Mouse (Mus musculus): ENCODE results near the gene B9d2. TPM values are rescaled to one million over a fixed set of nuclear protein-coding genes. Genes with fewer than 3 reads are reported as not detected.

Gene B9d2
- 10 to 100 TPM; 49.8 to 58.0 TPM for total RNA-seq (2023)

DNA sequence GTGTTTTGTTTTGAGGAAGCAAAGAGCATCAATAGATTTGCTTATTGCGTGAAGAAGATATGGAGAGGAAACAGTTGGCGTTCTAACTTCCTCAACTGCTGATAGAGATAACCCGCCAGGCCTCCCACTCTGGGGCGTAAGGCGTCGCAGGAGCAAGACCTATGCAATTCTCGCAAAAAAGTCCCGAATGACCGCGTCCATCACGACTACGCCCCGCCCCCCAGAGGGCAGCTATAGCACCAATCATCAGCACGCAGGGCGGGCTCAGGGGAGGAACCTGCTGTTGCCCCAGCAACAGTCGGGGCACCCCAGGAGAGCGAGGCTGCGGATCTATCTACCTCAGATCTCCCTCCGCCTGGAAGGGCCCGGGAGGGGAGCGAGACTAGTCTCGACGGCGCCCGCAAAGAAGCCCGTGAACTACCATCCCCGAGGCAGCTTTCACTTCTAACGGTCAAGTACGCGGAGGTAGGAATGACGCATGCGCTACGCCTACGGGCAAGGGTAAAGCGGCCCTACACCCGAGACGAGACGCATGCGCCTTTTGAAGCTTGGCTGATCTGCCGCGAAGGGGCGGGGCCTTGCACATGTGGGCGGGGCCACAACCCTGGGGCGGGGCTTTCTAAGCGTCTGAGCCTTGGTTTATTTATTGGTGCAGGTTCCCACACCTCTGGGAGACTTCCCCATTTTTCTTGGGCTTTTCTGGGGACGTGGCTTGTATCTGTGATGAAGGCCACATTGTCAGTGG, at the start of gene B9d2:
TSS of gene B9d2 (plus strand) at position 267 of the 745 bp plus-strand sequence.

DNA sequence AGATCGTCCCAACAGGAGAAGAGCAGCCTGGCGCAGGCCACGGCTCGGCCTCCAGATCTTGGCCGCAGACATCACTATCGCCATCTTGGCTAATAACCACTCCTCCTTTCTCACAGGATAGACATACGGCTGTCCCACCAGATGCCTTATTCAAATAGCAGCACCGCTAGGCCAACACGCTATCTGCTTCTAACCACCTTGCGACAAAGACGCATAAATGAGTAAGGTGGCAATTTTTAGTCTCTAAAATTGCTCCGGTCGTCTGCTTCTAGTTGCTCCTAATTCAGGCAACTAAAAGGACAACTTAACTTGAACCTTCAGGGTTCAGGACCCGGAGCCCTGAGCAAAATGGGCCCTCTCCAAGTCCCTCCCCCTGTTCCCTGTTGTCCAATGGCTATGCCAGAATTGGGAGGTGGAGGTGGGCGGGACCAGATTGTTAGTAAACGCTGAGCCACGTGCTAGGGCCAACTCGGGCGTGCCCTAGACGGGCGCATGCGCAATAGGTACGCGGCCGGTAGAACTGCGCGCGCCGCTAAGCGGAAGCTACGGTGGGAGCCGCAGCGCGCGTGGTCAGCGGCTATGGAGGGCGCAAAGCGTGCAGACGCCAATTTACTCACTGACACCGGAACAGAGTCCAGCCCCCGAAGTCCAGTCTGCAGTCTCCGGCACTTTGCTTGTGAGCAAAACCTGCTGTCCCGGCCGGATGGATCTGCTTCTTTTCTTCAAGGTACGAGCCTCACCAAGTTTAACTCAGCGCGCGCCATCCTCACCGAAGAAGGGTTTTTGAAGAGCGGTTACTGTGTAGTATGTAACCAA, 21.7 kb upstream of the B9d2 start, which contains the start of the genes Bckdha and Exosc5:
TSS of gene Bckdha (minus strand) at position 325 of the 816 bp plus-strand sequence.
TSS of gene Exosc5 (plus strand) at position 508 of the 816 bp plus-strand sequence.

DNA sequence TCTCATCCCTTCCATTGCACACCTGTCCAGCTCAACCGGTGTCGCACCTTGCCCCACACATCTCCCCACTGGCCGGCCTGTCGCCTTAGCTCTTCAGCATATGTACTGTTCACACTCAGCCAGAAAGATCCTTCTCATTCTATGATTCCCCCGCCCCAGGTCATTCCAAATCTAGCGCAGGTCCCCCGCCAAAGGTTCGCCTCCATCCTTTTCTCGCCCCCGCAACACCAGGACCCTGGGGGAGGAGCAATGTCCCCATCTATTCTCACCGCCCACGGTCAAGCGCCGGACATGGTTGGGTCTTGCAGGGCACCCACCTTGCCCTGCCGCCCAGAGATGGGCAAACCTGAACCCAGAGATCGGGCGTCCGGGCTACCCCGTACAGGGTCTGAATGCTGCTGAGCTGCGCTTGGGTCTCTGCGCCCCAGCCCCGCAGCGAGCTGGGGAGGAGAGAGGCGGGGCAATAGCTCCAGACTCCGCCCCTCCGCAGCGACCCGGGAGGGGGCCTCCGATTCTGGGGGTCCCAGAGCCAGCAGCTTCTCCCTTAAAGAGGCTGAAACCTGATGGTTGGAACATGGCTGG, 5.8 kb upstream of the B9d2 start, which contains the start of gene Tmem91:
TSS of gene Tmem91 (minus strand) at position 448 of the 582 bp plus-strand sequence.

DNA sequence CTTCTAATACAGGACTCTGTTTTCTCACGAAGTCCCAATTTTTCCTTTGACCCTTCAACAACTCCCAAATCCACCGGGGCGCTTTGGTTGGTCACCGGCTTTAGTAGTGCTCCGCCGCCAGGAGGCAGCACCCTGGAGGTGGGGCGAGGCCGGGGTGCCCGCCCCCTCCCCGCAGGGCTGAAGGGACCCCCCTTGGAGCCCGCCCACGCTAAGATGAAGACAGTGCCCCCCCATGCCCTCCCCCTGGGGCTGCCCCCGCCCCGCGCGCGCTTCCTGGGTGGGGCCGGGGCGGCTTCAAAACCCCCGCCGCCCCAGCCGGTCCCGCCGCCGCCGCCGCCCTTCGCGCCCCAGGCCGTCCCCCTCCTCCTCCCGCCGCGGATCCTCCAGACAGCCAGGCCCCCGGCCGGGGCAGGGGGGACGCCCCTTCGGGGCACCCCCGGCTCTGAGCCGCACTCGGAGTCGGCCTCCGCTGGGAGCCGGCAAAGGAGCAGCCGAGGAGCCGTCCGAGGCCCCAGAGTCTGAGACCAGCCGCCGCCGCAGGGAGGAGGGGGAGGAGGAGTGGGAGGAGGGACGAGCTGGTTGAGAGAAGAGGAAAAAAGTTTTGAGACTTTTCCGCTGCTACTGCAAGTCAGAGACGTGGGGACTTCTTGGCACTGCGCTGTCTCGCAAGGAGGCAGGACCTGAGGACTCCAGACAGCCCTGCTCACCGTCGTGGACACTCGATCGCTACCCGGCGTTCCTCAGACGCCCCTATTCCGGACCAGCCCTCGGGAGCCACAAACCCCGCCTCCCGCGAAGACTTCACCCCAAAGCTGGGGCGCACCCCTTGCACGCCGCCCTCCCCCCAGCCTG, 6.3 kb downstream of the B9d2 start, which contains the start of gene Tgfb1:
TSS of gene Tgfb1 (plus strand) at position 323 of the 852 bp plus-strand sequence.

DNA sequence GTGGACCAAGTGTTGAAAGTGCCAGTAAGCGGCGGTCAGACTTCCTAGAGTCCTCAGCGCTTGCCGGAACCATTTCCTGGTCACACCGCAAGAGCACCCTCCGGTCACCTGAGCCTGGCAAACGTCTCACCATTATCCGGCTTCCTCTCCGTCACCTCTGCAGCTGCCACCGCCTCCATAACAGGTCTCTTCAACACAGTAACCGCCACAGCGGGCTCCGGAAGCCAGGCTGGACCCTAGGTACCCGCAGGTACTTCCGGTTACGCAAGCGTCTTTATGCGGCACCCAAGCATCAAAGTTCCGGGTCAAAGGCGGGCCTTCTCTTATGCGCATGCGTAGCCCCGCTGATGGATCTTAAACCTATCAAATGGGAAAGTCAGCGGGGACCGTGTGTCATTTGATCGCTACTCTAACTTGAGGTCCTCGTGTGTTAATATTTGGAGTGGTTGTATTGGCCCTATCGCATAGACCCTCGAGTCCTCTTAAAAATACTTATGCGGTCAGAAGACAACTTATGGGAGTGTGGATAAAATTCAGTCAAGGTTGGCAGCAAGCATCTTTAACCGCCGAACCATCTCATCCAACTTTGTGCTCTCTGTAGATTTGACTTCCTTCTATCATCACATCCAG, 38.3 kb downstream of the B9d2 start, which contains the start of gene Ccdc97:
TSS of gene Ccdc97 (minus strand) at position 301 of the 630 bp plus-strand sequence.

Other genes with a start within 250 kb of the B9d2 start
- 100 to 1,000 TPM; 337 to 343 TPM for gene Ceacam1, start 203.2 kb upstream of the B9d2 start, total RNA-seq (2023)
- gene Ceacam2, start 140.9 kb upstream of the B9d2 start, total RNA-seq (2023), result 10 to 100 TPM; 26.7 to 44.0 TPM
- not detected for gene Erich4, start 64.9 kb upstream of the B9d2 start, total RNA-seq (2023)
- 10 to 100 TPM; 40.2 to 41.1 TPM for gene Dmac2, start 61.4 kb upstream of the B9d2 start, total RNA-seq (2023)
- 10 to 100 TPM; 26.8 to 28.9 TPM for gene B3gnt8, start 54.1 kb upstream of the B9d2 start, total RNA-seq (2023)
- gene Bckdha, start 21.8 kb upstream of the B9d2 start, total RNA-seq (2023), result 10 to 100 TPM; 60.3 to 69.9 TPM
- 10 to 100 TPM; 45.7 to 46.0 TPM for gene Exosc5, start 21.6 kb upstream of the B9d2 start, total RNA-seq (2023)
- gene Tmem91, start 5.6 kb upstream of the B9d2 start, total RNA-seq (2023), result not detected
- gene Tgfb1, start 6.2 kb downstream of the B9d2 start, total RNA-seq (2023), result 100 to 1,000 TPM; 817 to 823 TPM
- gene Ccdc97, start 38.3 kb downstream of the B9d2 start, total RNA-seq (2023), result 100 to 1,000 TPM; 102 to 110 TPM
- gene Hnrnpul1, start 74.0 kb downstream of the B9d2 start, total RNA-seq (2023), result 100 to 1,000 TPM; 208 to 211 TPM
- 100 to 1,000 TPM; 341 to 348 TPM for gene Axl, start 107.9 kb downstream of the B9d2 start, total RNA-seq (2023)
- gene Cyp2s1, start 136.1 kb downstream of the B9d2 start, total RNA-seq (2023), result 1 to 10 TPM in 1 of 2 experiments, under 1 TPM in 1; 0.29 to 1.0 TPM
- not detected for gene Cyp2b10, start 216.8 kb downstream of the B9d2 start, total RNA-seq (2023)